Mouse (Mus musculus): Measurements from ENCODE around the gene Snw1.

DNA sequence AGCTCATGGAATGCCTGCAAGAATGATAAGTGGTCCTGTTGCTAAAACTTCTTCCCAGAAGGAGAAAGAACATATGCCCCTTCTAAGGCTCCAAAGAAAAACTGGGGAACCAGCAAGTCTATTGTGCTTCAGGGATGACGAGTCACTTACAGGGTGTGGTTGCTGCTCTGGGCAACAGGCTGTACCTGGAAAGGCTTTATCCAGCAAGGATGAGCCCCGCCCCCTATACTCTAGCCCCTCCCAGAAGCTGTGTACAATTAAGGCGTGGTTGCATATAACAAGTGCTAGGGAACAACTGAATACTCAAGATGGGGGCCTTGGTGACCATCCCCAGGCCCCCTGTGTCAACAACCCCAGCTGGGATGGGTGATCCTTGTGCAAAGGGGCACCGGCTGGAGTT, 63.0 kb downstream of the Snw1 start:
- no peak for TF ChIP-seq CTCF (IDR thresholded peaks at IDR 0.05; ENCODE audit: low read depth, low read length)
- no peak for TF ChIP-seq POLR2A (IDR thresholded peaks at IDR 0.05; ENCODE audit: extremely low read depth, insufficient read depth, low read length)

Measured in liver, adult 2 months (tissue).